Mouse (Mus musculus) liver, postnatal 0 days (tissue): ENCODE results near the gene Trmt10a.

Experiments used
- CTCF ChIP-seq: sonication (generic); IDR thresholded peaks from 2 replicates; pipeline ENCODE4 v1.5.1; 2016; ENCODE audit warnings: antibody characterized with exemption, low read depth
- EP300 ChIP-seq: IDR thresholded peaks from 2 replicates; pipeline ENCODE4 v1.6.1; 2016; ENCODE audit warnings: antibody characterized with exemption, low read depth, mild to moderate bottlenecking

DNA sequence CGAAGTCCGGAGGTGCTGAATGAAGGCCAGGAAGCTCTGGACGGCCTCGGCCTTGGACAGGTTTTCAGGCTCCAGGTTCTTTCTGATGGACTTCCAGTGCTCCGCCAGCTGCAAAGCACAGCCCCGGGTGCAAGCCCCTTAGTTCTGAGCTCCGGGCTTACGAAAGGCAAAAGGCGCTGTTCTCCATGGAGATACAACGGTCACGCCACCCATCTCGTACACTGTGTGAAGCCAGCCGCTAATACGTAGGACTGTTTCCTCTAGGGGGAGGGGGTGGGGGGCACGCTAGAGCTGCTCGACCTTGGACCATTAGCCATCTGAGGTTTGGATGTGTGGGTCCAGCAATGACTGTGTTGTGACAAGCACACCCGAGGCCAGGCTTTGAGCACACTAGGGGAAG is 29.1 kb upstream of the Trmt10a start:
- TF ChIP-seq CTCF: no peak
- no peak for TF ChIP-seq EP300
